ENCODE assay signal across 23 mouse cellular contexts in the genomic region with DNA sequence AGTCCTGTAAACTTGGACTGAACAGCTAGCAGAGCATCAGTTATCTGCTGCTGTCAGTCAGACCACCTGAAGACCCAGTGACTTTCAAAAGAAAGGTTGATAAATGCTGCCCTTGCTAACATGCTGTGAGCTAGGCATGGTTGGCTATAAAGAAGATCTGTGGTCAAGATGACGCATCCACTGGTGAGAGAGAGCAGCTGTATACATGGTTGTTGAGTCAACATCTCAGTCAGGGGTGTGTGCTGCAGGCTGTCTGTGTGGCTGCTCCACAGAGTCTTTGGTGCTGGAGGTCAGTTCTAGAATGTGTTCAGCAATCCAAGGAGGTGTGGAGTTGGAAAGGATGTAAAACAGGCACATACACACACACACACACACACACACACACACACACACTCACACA. TPM values are rescaled to one million over a fixed set of nuclear protein-coding genes. Genes with fewer than 3 reads are reported as not detected.
"Had no signal": no experiment of that assay in that cellular context is flagged by ENCODE, and none has a peak within 500 bp of the region (broad histone marks: within the 10 kb centered on the region; RNA-seq: fewer than 3 reads in every experiment).

No protein-coding gene starts in this region.

- ATAC-seq: midbrain, embryonic 15.5 days had no signal

- H3K4me1 ChIP-seq: midbrain, embryonic 10.5 days; midbrain, embryonic 12.5 days; midbrain, embryonic 15.5 days; neural tube, embryonic 12.5 days; stomach, embryonic 15.5 days had no signal

- H3K4me2 ChIP-seq: lung, embryonic 14.5 days; midbrain, embryonic 12.5 days; midbrain, embryonic 15.5 days; neural tube, embryonic 12.5 days; stomach, embryonic 15.5 days had no signal

- DNase-seq: lung, adult 18-20 months; lung, embryonic 14.5 days; lung, postnatal 10 days; lung, postnatal 4 days; right cerebral cortex, postnatal 14 days; thymus, adult 2 months; thymus, postnatal 25 days; thymus, postnatal 4 days had no signal

- H3K36me3 ChIP-seq: midbrain, embryonic 10.5 days; midbrain, embryonic 12.5 days; midbrain, embryonic 15.5 days; neural tube, embryonic 12.5 days; stomach, embryonic 15.5 days had no signal

- H3K27me3 ChIP-seq: midbrain, embryonic 12.5 days; midbrain, embryonic 15.5 days; neural tube, embryonic 12.5 days; stomach, embryonic 15.5 days had no signal

- H3K9me3 ChIP-seq: midbrain, embryonic 10.5 days; midbrain, embryonic 12.5 days; midbrain, embryonic 15.5 days; neural tube, embryonic 12.5 days; stomach, embryonic 15.5 days had no signal

- H3K9ac ChIP-seq: lung, embryonic 14.5 days; midbrain, embryonic 12.5 days; midbrain, embryonic 15.5 days; neural tube, embryonic 12.5 days; stomach, embryonic 15.5 days had no signal

- H3K4me3 ChIP-seq: midbrain, embryonic 10.5 days; midbrain, embryonic 12.5 days; midbrain, embryonic 15.5 days; neural tube, embryonic 12.5 days; stomach, embryonic 15.5 days had no signal

- H3K27ac ChIP-seq: midbrain, embryonic 10.5 days; midbrain, embryonic 12.5 days; midbrain, embryonic 15.5 days; neural tube, embryonic 12.5 days; stomach, embryonic 15.5 days; stomach, postnatal 0 days had no signal

RNA-seq across cellular contexts. Expression of a gene that starts 12.2 kb away (rescaled TPM):
- total RNA-seq: megakaryocyte, adult 5-6 weeks; megakaryocyte-erythroid progenitor cell, adult 5-6 weeks; neutrophil, adult 5-6 weeks had no signal
- polyA plus RNA-seq: liver, embryonic 16.5 days; lung, embryonic 14.5 days; lung, embryonic 16.5 days; midbrain, embryonic 10.5 days; midbrain, embryonic 12.5 days; midbrain, embryonic 15.5 days; neural tube, embryonic 12.5 days; neural tube, embryonic 14.5 days; spleen, adult 2 months; stomach, embryonic 15.5 days; stomach, postnatal 0 days; testis, adult 2 months; thymus, adult 2 months; urinary bladder, adult 2 months had no signal
